Mouse (Mus musculus) myocyte (in vitro differentiated cells): ENCODE data around the gene Ppp4r4. TPM values are rescaled to one million over a fixed set of nuclear protein-coding genes. Genes with fewer than 3 reads are reported as not detected.

ENCODE experiments used
- H3K27me3 ChIP-seq: one replicate; pipeline ENCODE4 v1.6.1; 2011; ENCODE audit not compliant: control insufficient read depth, insufficient read depth, insufficient read length
- H3K36me3 ChIP-seq: one replicate; pipeline ENCODE4 v1.6.1; 2011; ENCODE audit not compliant: control insufficient read depth, insufficient read depth
- H3K4me2 ChIP-seq: one replicate; pipeline ENCODE4 v1.6.1; 2011; ENCODE audit warnings: low read depth, control low read depth
- H3K4me3 ChIP-seq: one replicate; pipeline ENCODE4 v1.5.1; 2011; ENCODE audit warnings: mild to moderate bottlenecking, control low read depth, moderate library complexity
- H3K79me2 ChIP-seq: one replicate; pipeline ENCODE4 v1.6.1; 2011; ENCODE audit not compliant: control insufficient read depth, insufficient read depth
- H3ac ChIP-seq: one replicate; pipeline ENCODE4 v1.6.1; 2011; ENCODE audit not compliant: control insufficient read depth, insufficient read length
- CEBPB ChIP-seq: IDR thresholded peaks from 2 replicates; pipeline ENCODE4 v1.6.1; 2011; ENCODE audit warnings: mild to moderate bottlenecking, moderate library complexity; ENCODE audit not compliant: poor library complexity, insufficient read depth, severe bottlenecking
- E2F4 ChIP-seq: IDR thresholded peaks from one replicate; pipeline ENCODE4 v1.6.1; 2011; ENCODE audit warnings: mild to moderate bottlenecking, control low read depth, moderate library complexity; ENCODE audit not compliant: insufficient read depth
- MAX ChIP-seq: IDR thresholded peaks from one replicate; pipeline ENCODE4 v1.6.1; 2011; ENCODE audit warnings: low read depth, mild to moderate bottlenecking, control low read depth
- MYOD1 ChIP-seq, 3 experiments: IDR thresholded peaks; one replicate each; pipeline ENCODE4 v1.6.1; 2011; ENCODE audit warnings: control low read depth in 2 of 3, low read depth in 2 of 3, mild to moderate bottlenecking in 2 of 3, moderate library complexity in 1 of 3; ENCODE audit not compliant: insufficient read length in 2 of 3, control insufficient read depth in 1 of 3
- MYOG ChIP-seq, 3 experiments: IDR thresholded peaks; one replicate each; pipeline ENCODE4 v1.6.1; 2011; ENCODE audit warnings: control low read depth in 2 of 3, low read depth in 2 of 3, mild to moderate bottlenecking in 2 of 3; ENCODE audit not compliant: insufficient read length in 2 of 3, control insufficient read depth in 1 of 3, insufficient read depth in 1 of 3
- POLR2A ChIP-seq: IDR thresholded peaks from one replicate; pipeline ENCODE4 v1.6.1; 2011; ENCODE audit warnings: low read depth, mild to moderate bottlenecking, control low read depth, moderate library complexity; ENCODE audit not compliant: insufficient read length
- POLR2AphosphoS2 ChIP-seq: IDR thresholded peaks from one replicate; pipeline ENCODE4 v1.6.1; 2011; ENCODE audit warnings: low read depth, control low read depth; ENCODE audit not compliant: insufficient read length
- REST ChIP-seq: IDR thresholded peaks from one replicate; pipeline ENCODE4 v1.6.1; 2011; ENCODE audit warnings: mild to moderate bottlenecking, control low read depth, moderate library complexity; ENCODE audit not compliant: insufficient read depth, insufficient read length
- SRF ChIP-seq: IDR thresholded peaks from one replicate; pipeline ENCODE4 v1.6.1; 2011; ENCODE audit warnings: low read depth; ENCODE audit not compliant: control insufficient read depth, insufficient read length
- TCF12 ChIP-seq: IDR thresholded peaks from one replicate; pipeline ENCODE4 v1.6.1; 2011; ENCODE audit warnings: mild to moderate bottlenecking, control low read depth; ENCODE audit not compliant: poor library complexity, insufficient read depth, severe bottlenecking
- TCF3 ChIP-seq: IDR thresholded peaks from one replicate; pipeline ENCODE4 v1.6.1; 2011; ENCODE audit warnings: low read depth, control low read depth; ENCODE audit not compliant: insufficient read length
- USF1 ChIP-seq: IDR thresholded peaks from one replicate; pipeline ENCODE4 v1.6.1; 2011; ENCODE audit warnings: low read depth, mild to moderate bottlenecking, control low read depth, moderate library complexity
- polyA plus RNA-seq: library from polyadenylated mRNA; unstranded; fragments of >200 nt; fragmentation: generic; extraction: Trizol; gene quantifications from one replicate; pipeline ENCODE4 v1.2.1, GENCODE M21; 2012; ENCODE audit warnings: missing spikeins

Ppp4r4 gene
- polyA plus RNA-seq, 1 experiment: 0.13 TPM

GRCm38 (mm10) chr12:103601839-103602238 lies 69.8 kb downstream of the Ppp4r4 start:
- Histone ChIP-seq H3K4me2 (no peak overlapping the region), H3K27me3 (no peaks in the 10 kb centered on the region), H3K79me2 (no peaks in the 10 kb centered on the region), H3K4me3 (no peak overlapping the region), H3ac (no peak overlapping the region), H3K36me3 (no peaks in the 10 kb centered on the region)
- TF ChIP-seq SRF: no peak
- TF ChIP-seq CEBPB: peak; percentile 53; the same call in 1 of the 2 replicates
- TF ChIP-seq TCF12: no peak

- Histone ChIP-seq H3K4me3 (no peak overlapping the region), H3K27me3 (no peaks in the 10 kb centered on the region), H3K79me2 (no peaks in the 10 kb centered on the region), H3K4me2 (no peak overlapping the region), H3K36me3 (no peaks in the 10 kb centered on the region), H3ac (no peak overlapping the region)
- no peak for TF ChIP-seq MYOG (IDR thresholded peaks at IDR 0.05; ENCODE audit: control insufficient read depth in 1 of 3, insufficient read depth in 1 of 3, insufficient read length in 2 of 3, low read depth in 2 of 3)
- no peak for TF ChIP-seq SRF
- TF ChIP-seq TCF12: no peak
- no peak for TF ChIP-seq USF1
- no peak for TF ChIP-seq REST
- TF ChIP-seq E2F4: no peak
- no peak for TF ChIP-seq POLR2AphosphoS2
- no peak for TF ChIP-seq MAX
- TF ChIP-seq POLR2A: no peak
- no peak for TF ChIP-seq TCF3
- TF ChIP-seq CEBPB: no peak
- no peak for TF ChIP-seq MYOD1 (IDR thresholded peaks at IDR 0.05; ENCODE audit: control insufficient read depth in 1 of 3, insufficient read length in 2 of 3, low read depth in 2 of 3)
These were observed 83.1 kb downstream of the Ppp4r4 start for GRCm38 (mm10) chr12:103615141-103615540.

GRCm38 (mm10) chr12:103615734-103616133 lies 83.7 kb downstream of the Ppp4r4 start:
- H3K4me3 ChIP-seq: no peak overlapping the region
- no peak overlapping the region for H3ac ChIP-seq
- H3K79me2 ChIP-seq: no peaks in the 10 kb centered on the region
- TF ChIP-seq MYOD1 (IDR thresholded peaks at IDR 0.05; ENCODE audit: control insufficient read depth in 1 of 3, insufficient read length in 2 of 3, low read depth in 2 of 3) (no peak), SRF (no peak), USF1 (peak; percentile 33)
- no peaks in the 10 kb centered on the region for H3K27me3 ChIP-seq
- H3K36me3 ChIP-seq: no peaks in the 10 kb centered on the region
- H3K4me2 ChIP-seq: no peak overlapping the region

GRCm38 (mm10) chr12:103616860-103617261 lies 84.8 kb downstream of the Ppp4r4 start:
- Histone ChIP-seq H3K36me3 (no peaks in the 10 kb centered on the region), H3K4me2 (no peak overlapping the region), H3K79me2 (no peaks in the 10 kb centered on the region), H3K4me3 (no peak overlapping the region), H3K27me3 (no peaks in the 10 kb centered on the region), H3ac (no peak overlapping the region)
- TF ChIP-seq E2F4: no peak
- TF ChIP-seq MAX: no peak
- no peak for TF ChIP-seq TCF12
- no peak for TF ChIP-seq USF1
- no peak for TF ChIP-seq MYOG (IDR thresholded peaks at IDR 0.05; ENCODE audit: control insufficient read depth in 1 of 3, insufficient read depth in 1 of 3, insufficient read length in 2 of 3, low read depth in 2 of 3)
- TF ChIP-seq MYOD1 (IDR thresholded peaks at IDR 0.05; ENCODE audit: control insufficient read depth in 1 of 3, insufficient read length in 2 of 3, low read depth in 2 of 3): no peak
- no peak for TF ChIP-seq CEBPB
- no peak for TF ChIP-seq POLR2A
- no peak for TF ChIP-seq POLR2AphosphoS2
- no peak for TF ChIP-seq REST
- no peak for TF ChIP-seq SRF
- TF ChIP-seq TCF3: no peak

GRCm38 (mm10) chr12:103631203-103631612 lies 99.1 kb downstream of the Ppp4r4 start, which contains the start of gene Serpina10:
Serpina10 (minus strand) TSS chr12:103631444.
- no peak within 1 kb of the TSS for H3ac ChIP-seq
- TF ChIP-seq REST (no peak), POLR2AphosphoS2 (no peak), MYOG (IDR thresholded peaks at IDR 0.05; ENCODE audit: control insufficient read depth in 1 of 3, insufficient read depth in 1 of 3, insufficient read length in 2 of 3, low read depth in 2 of 3) (no peak), TCF12 (no peak), SRF (no peak), TCF3 (no peak), CEBPB (no peak), E2F4 (no peak), POLR2A (no peak), USF1 (no peak), MYOD1 (IDR thresholded peaks at IDR 0.05; ENCODE audit: control insufficient read depth in 1 of 3, insufficient read length in 2 of 3, low read depth in 2 of 3) (no peak), MAX (no peak)
- H3K4me2 ChIP-seq: no peak within 1 kb of the TSS
- no peaks in the 10 kb centered on the region for H3K79me2 ChIP-seq
- H3K27me3 ChIP-seq: peaks cover 5% of the 10 kb centered on the region
- no peak within 1 kb of the TSS for H3K4me3 ChIP-seq
- no peaks in the 10 kb centered on the region for H3K36me3 ChIP-seq
